Mouse (Mus musculus) WW6 (cell line): Measurements from ENCODE around the gene Zfp526.
"Not testable (repeated sequence)": the region's sequence is repeated elsewhere in the genome, so short reads cannot be mapped to it uniquely, and the experiment has no call there.

Source experiments
- DNase-seq: peaks from one replicate; pipeline ENCODE4 v3.0.0-alpha.2; 2013; ENCODE audit warnings: low read depth, low spot score

The Zfp526 gene

GRCm38 (mm10) chr7:25240631-25241030, 19.4 kb downstream of the Zfp526 start:
- no peak for DNase-seq

DNA sequence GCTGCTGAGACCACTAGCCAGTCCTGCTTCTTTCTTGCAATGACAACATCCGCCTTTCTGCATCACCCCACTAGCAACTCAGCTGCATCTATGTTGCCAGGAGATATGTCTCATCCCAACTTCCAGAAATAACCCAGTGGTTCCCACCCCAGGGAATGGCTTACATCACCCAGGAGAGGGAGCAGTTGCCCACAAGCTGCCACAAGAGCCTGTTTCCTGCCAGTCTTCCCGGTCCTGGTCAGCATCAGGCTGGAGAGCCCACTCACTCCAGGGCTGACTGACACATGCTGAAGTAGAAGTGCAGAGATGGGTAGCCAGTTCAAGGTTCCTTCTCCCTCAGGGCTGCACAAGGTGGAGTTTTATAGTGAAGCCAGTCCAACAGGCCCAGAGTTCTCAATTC, 19.8 kb downstream of the Zfp526 start:
- DNase-seq = no peak

GRCm38 (mm10) chr7:25243361-25243760, 22.1 kb downstream of the Zfp526 start:
- no peak for DNase-seq

DNA sequence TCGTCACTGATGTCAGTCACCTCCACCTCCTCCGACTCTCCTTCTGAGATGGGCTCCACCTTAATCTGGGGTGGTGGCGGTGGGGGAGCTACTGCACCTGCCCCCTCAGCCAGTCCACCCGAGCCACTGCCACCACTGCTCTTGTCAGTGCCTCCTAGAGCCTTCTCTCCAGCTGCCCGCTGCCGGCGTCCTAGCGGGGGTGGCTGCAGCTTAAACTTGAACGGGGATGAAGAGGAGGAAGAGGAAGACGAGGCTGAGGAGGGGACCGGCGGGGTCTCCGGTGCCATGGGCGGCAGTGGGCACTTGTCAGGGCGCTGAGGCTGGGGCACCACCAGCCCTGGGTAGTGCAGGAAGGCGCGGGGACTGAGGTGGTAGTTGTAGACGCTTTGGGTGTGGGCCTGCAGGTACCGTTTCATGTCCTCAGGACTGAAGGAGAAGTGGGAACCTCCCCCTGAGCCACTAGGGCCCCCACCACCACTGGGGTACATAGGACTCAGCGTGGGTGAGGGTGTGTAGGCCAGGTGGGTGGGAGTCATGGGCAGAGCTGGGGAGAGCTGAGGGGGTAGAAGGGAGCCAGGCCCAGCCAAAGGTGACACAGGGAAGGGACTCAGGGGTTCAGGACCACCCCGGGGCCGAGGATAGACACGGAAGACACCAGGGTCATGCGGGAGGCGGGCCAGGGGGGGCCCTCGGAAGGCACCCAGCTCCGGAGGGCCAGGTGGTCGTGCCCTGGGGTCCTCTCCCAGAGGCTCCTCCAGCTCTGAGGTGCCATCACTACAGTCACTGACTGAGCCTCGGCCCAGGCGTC, 23.5 kb downstream of the Zfp526 start:
- no peak for DNase-seq

DNA sequence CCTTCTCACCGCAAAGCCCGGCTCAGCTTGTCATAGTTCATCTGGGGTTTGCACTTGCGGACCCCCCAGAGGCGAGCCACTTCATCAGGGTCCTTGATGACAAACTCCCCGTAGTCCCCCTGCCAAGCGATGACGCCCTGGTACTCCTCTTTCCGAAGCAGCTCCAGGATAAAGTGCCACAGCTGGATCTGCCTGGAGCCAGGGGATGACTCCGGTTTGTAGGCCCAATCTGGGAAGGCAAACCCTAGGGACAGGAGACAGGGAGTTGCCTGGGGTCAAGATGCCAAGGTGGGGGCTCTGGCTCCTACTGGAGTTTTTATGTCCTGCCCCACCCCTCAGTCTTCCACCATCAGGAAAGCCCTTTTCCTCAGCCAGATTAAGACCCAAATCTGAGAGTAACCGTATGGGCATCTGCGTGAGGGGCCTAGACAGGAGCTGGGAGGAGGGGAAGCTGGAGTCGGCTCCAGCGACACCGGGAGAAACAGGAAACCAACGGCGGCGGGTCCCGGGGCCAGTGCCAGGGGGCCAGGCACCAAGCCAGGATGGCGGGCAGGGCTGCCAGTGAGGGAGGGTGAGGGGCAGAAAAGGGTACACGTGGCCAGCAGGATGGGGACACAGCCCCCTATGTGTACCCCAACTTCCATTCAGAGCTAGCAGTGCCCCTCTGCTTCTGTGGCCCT, 25.0 kb downstream of the Zfp526 start:
- no peak for DNase-seq

DNA sequence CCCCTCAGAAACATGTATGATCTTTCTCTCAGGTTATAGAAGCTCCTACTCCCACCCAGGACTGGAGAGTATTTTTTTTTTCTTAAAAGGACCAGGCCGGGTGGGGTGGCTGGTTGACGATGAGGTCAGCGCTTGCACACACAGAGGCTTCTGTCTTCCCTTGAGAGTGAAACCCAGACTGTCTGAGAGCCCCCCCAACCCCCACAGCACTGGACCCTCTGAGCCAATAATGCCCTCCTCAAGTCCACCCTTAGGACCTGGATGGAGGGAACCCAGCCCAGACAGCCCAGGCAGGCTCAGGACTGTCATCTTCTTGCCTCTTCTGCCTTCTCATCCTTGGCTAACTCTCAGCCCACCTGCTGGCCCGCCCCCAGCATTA, 25.5 kb downstream of the Zfp526 start:
- DNase-seq = no peak

DNA sequence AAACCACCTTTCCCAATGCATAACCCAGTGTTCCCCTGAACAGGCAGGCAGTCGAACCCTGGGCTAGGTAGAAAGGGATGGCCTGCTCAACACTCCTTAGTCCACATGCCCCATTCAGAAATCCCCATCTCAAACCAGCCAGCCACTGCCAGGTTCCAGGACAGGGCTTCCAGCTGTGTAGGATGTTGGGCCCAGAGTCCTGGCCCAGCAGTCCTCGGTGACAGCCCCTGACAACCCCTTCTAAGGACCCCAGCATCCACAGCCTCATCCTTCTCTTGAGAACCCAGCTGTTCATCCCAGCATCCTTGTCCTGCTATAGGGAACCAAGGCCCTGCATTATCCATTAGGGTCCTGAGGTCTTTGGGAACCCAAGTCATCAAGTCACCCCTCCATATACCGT, 26.3 kb downstream of the Zfp526 start:
- DNase-seq = no peak

- no peak for DNase-seq
Observed at GRCm38 (mm10) chr7:25248018-25248647, 26.9 kb downstream of the Zfp526 start.

- DNase-seq = no peak
Observed at GRCm38 (mm10) chr7:25248846-25249313, 27.7 kb downstream of the Zfp526 start.

- DNase-seq = no peak
Observed at GRCm38 (mm10) chr7:25249314-25250140, 28.3 kb downstream of the Zfp526 start.

- DNase-seq = no peak
Observed at GRCm38 (mm10) chr7:25250141-25250972, 29.1 kb downstream of the Zfp526 start, which contains the start of gene Erf. Erf (minus strand) TSS chr7:25250761.

- DNase-seq = no peak
Observed at GRCm38 (mm10) chr7:25251071-25251791, 30.0 kb downstream of the Zfp526 start.

- no peak for DNase-seq
Observed at GRCm38 (mm10) chr7:25251822-25252221, 30.6 kb downstream of the Zfp526 start.

DNA sequence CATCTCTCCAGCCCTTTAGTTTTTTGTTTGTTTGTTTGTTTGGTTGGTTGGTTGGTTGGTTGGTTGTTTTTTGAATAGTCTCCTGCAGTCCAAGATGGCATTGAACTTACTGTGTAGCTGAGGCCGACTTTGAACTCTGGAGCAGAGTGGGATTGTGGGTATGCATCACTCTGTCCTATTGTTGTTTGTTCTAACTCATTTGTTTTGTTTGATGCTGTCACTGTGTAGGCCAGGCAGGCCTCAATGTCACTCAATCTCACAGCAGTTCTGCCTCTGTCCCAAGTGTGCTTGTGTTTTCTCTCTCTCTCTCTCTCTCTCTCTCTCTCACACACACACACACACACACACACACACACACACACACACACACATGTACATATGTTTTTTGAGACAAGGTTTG, 40.7 kb downstream of the Zfp526 start:
- no peak for DNase-seq

DNA sequence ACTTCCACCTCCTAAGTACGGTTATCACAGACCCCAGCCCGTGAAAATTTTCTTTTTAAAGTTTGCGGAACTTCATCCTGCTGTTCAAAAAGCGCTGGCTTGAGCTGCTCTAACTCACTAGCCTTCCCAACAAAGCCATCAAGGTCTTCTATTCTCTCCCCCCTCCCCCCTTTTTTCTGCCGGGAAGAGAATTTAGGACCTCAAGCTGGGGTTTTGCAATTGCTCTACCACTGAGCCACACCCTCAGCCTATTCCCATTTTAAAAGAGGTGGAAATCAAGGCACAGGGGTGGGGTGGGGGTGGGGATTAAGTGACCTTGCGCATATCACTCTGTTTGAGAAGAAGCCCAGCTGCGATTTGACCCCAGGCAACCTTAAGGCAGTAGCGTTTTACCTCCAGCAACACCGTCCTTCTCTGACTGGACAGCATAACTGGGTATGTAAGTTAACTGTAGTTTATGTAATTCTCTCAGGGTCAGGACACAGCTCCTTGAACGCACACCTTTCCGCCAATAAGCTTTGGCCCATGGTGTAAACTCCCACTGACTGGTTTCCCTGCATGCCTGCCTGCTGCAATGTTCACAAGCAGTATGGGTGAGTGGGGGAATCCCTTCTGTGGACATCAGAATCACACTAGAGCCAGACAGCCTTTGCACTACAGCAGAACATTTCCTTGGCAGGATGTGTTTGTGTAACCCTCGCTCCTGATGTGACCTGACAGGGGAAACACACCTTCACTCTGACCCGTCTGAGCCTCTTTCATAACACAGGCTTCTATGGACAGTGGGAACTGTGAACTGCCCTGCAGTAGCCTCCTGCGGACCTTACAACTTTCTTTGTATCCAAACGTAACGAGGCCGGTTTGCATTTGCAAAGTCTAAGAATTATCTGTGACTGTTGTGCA, 43.0 kb downstream of the Zfp526 start:
- no peak for DNase-seq

DNA sequence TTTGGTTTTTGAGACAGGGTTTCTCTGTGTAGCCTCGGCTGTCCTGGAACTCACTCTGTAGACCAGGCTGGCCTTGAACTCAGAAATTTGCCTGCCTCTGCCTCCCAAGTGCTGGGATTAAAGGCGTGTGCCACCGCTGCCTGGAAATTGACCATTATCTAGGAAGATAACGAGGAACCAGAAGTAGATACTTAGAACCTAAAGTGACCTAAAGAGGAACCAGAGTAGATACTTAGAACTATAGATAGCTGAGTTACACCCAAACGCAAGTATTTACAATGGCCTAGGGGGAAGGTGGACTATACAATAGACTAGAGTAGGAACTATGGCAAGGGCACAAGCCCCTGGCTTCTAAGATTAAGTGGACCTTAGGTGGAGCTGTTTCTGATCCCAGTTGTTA, 44.5 kb downstream of the Zfp526 start:
- DNase-seq = not testable (repeated sequence)

GRCm38 (mm10) chr7:25266180-25266962, 45.1 kb downstream of the Zfp526 start:
- no peak for DNase-seq

- peak; percentile 96 for DNase-seq
Observed at GRCm38 (mm10) chr7:25267301-25267750, 46.1 kb downstream of the Zfp526 start, which contains the start of gene Cic. Cic (plus strand) TSS chr7:25267704.
